Mouse (Mus musculus) heart, embryonic 14.5 days (tissue): ENCODE measurements around the gene Rnft2. TPM values are rescaled to one million over a fixed set of nuclear protein-coding genes. Genes with fewer than 3 reads are reported as not detected.

ENCODE experiments used
- ATAC-seq: fragments of 200-750 bp; cut with Nextera tagmentation; 2 replicates; pipeline ENCODE4 v1.8.0; 2017; ENCODE audit warnings: low read depth, moderate TSS enrichment; ENCODE audit not compliant: insufficient number of reproducible peaks, insufficient read depth, low FRiP score
- H3K27ac ChIP-seq, 2 experiments: fragments of 200-500 bp in 1 of 2; fragments of 300-500 bp in 1 of 2; sonication (generic) in 1 of 2; replicated peaks in 1 of 2; 2 replicates each; pipeline ENCODE4 v1.5.1; 2012 to 2014; ENCODE audit warnings: low read depth in 2 of 2, low read length in 2 of 2, control low read depth in 1 of 2, mild to moderate bottlenecking in 1 of 2, mixed read lengths in 1 of 2; ENCODE audit not compliant: control insufficient read depth in 1 of 2, insufficient read depth in 1 of 2
- H3K27me3 ChIP-seq: fragments of 300-500 bp; sonication (generic); 2 replicates; pipeline ENCODE4 v1.6.1; 2014; ENCODE audit warnings: mild to moderate bottlenecking, low read length, control low read depth; ENCODE audit not compliant: control insufficient read depth, insufficient read depth
- H3K36me3 ChIP-seq: fragments of 300-500 bp; sonication (generic); 2 replicates; pipeline ENCODE4 v1.6.1; 2014; ENCODE audit warnings: mild to moderate bottlenecking, control low read depth, low read length, mixed read lengths; ENCODE audit not compliant: control insufficient read depth, insufficient read depth
- H3K4me1 ChIP-seq, 2 experiments: fragments of 200-500 bp in 1 of 2; fragments of 300-500 bp in 1 of 2; sonication (generic) in 1 of 2; 2 replicates each; pipeline ENCODE4 v1.6.1; 2012 to 2014; ENCODE audit warnings: low read length in 2 of 2, control low read depth in 1 of 2, mixed read lengths in 1 of 2; ENCODE audit not compliant: control insufficient read depth in 2 of 2, insufficient read depth in 2 of 2
- H3K4me2 ChIP-seq: fragments of 300-500 bp; sonication (generic); 2 replicates; pipeline ENCODE4 v1.6.1; 2014; ENCODE audit warnings: mild to moderate bottlenecking, low read length
- H3K4me3 ChIP-seq, 2 experiments: fragments of 200-500 bp in 1 of 2; fragments of 300-500 bp in 1 of 2; sonication (generic) in 1 of 2; 2 replicates each; pipeline ENCODE4 v1.5.1; 2012 to 2014; ENCODE audit warnings: low read length in 2 of 2, mild to moderate bottlenecking in 2 of 2, control low read depth in 1 of 2, low read depth in 1 of 2, moderate library complexity in 1 of 2; ENCODE audit not compliant: control insufficient read depth in 1 of 2, insufficient read depth in 1 of 2
- H3K9ac ChIP-seq: fragments of 300-500 bp; sonication (generic); 2 replicates; pipeline ENCODE4 v1.6.1; 2014; ENCODE audit warnings: mild to moderate bottlenecking, low read length
- H3K9me3 ChIP-seq: fragments of 300-500 bp; sonication (generic); 2 replicates; pipeline ENCODE4 v1.6.1; 2016; ENCODE audit warnings: low read length, control low read depth; ENCODE audit not compliant: control insufficient read depth
- WGBS: fragments of 180-500 bp; shearing (Covaris S2); extraction: QIAGEN DNeasy Blood & Tissue Kit; methylation state at CpG from one replicate; pipeline ENCODE4 v1.1.7; 2014; 5-methylcytosine and 5-hydroxymethylcytosine counted together
- polyA plus RNA-seq: library from polyadenylated mRNA; unstranded; fragments of >200 nt; fragmentation: Nextera tagmentation; extraction: Ambion mirVana; gene quantifications from 2 replicates; pipeline ENCODE4 v1.2.1, GENCODE M21; 2014

The Rnft2 gene
- polyA plus RNA-seq = 1.1 and 1.2 TPM in 2 replicates

GRCm38 (mm10) chr5:118244606-118245443 is at the start of gene Rnft2, which contains the start of gene 2410131K14Rik:
TSS of gene Rnft2 (minus strand) at chr5:118245116.
TSS of gene 2410131K14Rik (plus strand) at chr5:118245227.
- H3K4me2 ChIP-seq = peak within 1 kb of the TSS; percentile 95
- no peaks in the 10 kb centered on the region for H3K9me3 ChIP-seq
- H3K4me1 ChIP-seq = peaks cover 5 to 13% of the 10 kb centered on the region in 2 experiments; a peak in 3 of 4 replicates
- H3K4me3 ChIP-seq = peak within 1 kb of the TSS; percentile 65 to 87
- H3K36me3 ChIP-seq = peaks cover 9% of the 10 kb centered on the region; the same call in 1 of the 2 replicates
- H3K27me3 ChIP-seq = no peaks in the 10 kb centered on the region
- H3K27ac ChIP-seq = peak within 1 kb of the TSS; percentile 71 to 73
- peak; percentile 100 for ATAC-seq
- under 1% methylated on average over 63 of the region's 68 CpGs for WGBS
- peak within 1 kb of the TSS; percentile 83 for H3K9ac ChIP-seq

- H3K9ac ChIP-seq = no peak overlapping the region
- H3K4me2 ChIP-seq = peak overlapping the region; percentile 61
- ATAC-seq = peak; percentile 87
These were observed 49.4 kb upstream of the Rnft2 start for GRCm38 (mm10) chr5:118294086-118294864.

GRCm38 (mm10) chr5:118292476-118292875 is 47.6 kb upstream of the Rnft2 start:
- no peaks in the 10 kb centered on the region for H3K27me3 ChIP-seq
- H3K9ac ChIP-seq = no peak overlapping the region
- H3K4me1 ChIP-seq = peaks cover 15 to 25% of the 10 kb centered on the region in 2 experiments
- H3K9me3 ChIP-seq = no peaks in the 10 kb centered on the region
- WGBS = 52% methylated on average over 4 of the region's 4 CpGs
- H3K27ac ChIP-seq = no peak overlapping the region
- H3K36me3 ChIP-seq = no peaks in the 10 kb centered on the region
- ATAC-seq = no peak
- H3K4me3 ChIP-seq = no peak overlapping the region
- H3K4me2 ChIP-seq = no peak overlapping the region

More at GRCm38 (mm10) chr5:118294086-118294864, 49.4 kb upstream of the Rnft2 start:
- no peaks in the 10 kb centered on the region for H3K27me3 ChIP-seq
- H3K9me3 ChIP-seq = no peaks in the 10 kb centered on the region
- peak overlapping the region; percentile 23 to 32 for H3K4me3 ChIP-seq
- no peaks in the 10 kb centered on the region for H3K36me3 ChIP-seq
- WGBS = 23% methylated on average over 23 of the region's 23 CpGs
- H3K27ac ChIP-seq = peak overlapping the region; percentile 76
- peaks cover 18 to 28% of the 10 kb centered on the region in 2 experiments for H3K4me1 ChIP-seq

GRCm38 (mm10) chr5:118291453-118291852 is 46.5 kb upstream of the Rnft2 start:
- no peaks in the 10 kb centered on the region for H3K9me3 ChIP-seq
- H3K9ac ChIP-seq = no peak overlapping the region
- H3K4me2 ChIP-seq = no peak overlapping the region
- H3K27me3 ChIP-seq = no peaks in the 10 kb centered on the region
- H3K27ac ChIP-seq = no peak overlapping the region
- H3K36me3 ChIP-seq = no peaks in the 10 kb centered on the region
- 89% methylated on average over 4 of the region's 4 CpGs for WGBS
- ATAC-seq = no peak
- H3K4me3 ChIP-seq = no peak overlapping the region
- H3K4me1 ChIP-seq = peaks cover 12 to 19% of the 10 kb centered on the region in 2 experiments

GRCm38 (mm10) chr5:118277741-118278495 is 33.0 kb upstream of the Rnft2 start:
- H3K9me3 ChIP-seq = no peaks in the 10 kb centered on the region; the same call in 1 of the 2 replicates
- H3K4me2 ChIP-seq = no peak overlapping the region
- H3K36me3 ChIP-seq = no peaks in the 10 kb centered on the region
- H3K4me1 ChIP-seq = peaks cover 19 to 24% of the 10 kb centered on the region in 2 experiments
- ATAC-seq = no peak
- H3K27ac ChIP-seq = no peak overlapping the region
- peaks cover 60% of the 10 kb centered on the region for H3K27me3 ChIP-seq
- H3K9ac ChIP-seq = no peak overlapping the region
- H3K4me3 ChIP-seq = no peak overlapping the region
- WGBS = 64% methylated on average over 18 of the region's 18 CpGs

GRCm38 (mm10) chr5:118276711-118277110 is 31.8 kb upstream of the Rnft2 start:
- WGBS = 46% methylated on average over 8 of the region's 8 CpGs
- no peak overlapping the region for H3K9ac ChIP-seq
- H3K36me3 ChIP-seq = no peaks in the 10 kb centered on the region
- no peak overlapping the region for H3K27ac ChIP-seq
- H3K9me3 ChIP-seq = no peaks in the 10 kb centered on the region; the same call in 1 of the 2 replicates
- H3K4me3 ChIP-seq = no peak overlapping the region
- peaks cover 71% of the 10 kb centered on the region for H3K27me3 ChIP-seq
- H3K4me2 ChIP-seq = no peak overlapping the region
- peaks cover 19 to 24% of the 10 kb centered on the region in 2 experiments for H3K4me1 ChIP-seq
- no peak for ATAC-seq

- Histone ChIP-seq H3K9ac (no peak overlapping the region), H3K36me3 (no peaks in the 10 kb centered on the region), H3K27ac (no peak overlapping the region), H3K27me3 (peaks cover 75% of the 10 kb centered on the region), H3K4me2 (no peak overlapping the region), H3K9me3 (no peaks in the 10 kb centered on the region), H3K4me3 (no peak overlapping the region), H3K4me1 (peaks cover 19 to 24% of the 10 kb centered on the region in 2 experiments)
- WGBS = 73% methylated on average over 7 of the region's 7 CpGs
- no peak for ATAC-seq
These were observed 31.4 kb upstream of the Rnft2 start for GRCm38 (mm10) chr5:118276281-118276680.
